Mouse (Mus musculus): Measurements from ENCODE around the gene Gm1604a. TPM values are rescaled to one million over a fixed set of nuclear protein-coding genes. Genes with fewer than 3 reads are reported as not detected.
A peak's percentile ranks its signal among the peaks of the same experiment; 100 is the strongest.
"Not testable (repeated sequence)": the region's sequence is repeated elsewhere in the genome, so short reads cannot be mapped to it uniquely, and the experiment has no call there.

The Gm1604a gene
- total RNA-seq, 2 experiments from 2014 or later = not detected

GRCm38 (mm10) chr17:7068997-7069539 is 43.7 kb downstream of the Gm1604a start:
- not testable (repeated sequence) for DNase-seq

- DNase-seq = not testable (repeated sequence)
These were observed 44.3 kb downstream of the Gm1604a start for GRCm38 (mm10) chr17:7069561-7070240.

- peak; percentile 30 to 46 for DNase-seq
These were observed 49.1 kb downstream of the Gm1604a start for GRCm38 (mm10) chr17:7074494-7074893.

GRCm38 (mm10) chr17:7075519-7075918 is 50.2 kb downstream of the Gm1604a start:
- DNase-seq = not testable (repeated sequence)

- peak; percentile 58 to 75 for DNase-seq
These were observed 54.2 kb downstream of the Gm1604a start for GRCm38 (mm10) chr17:7079558-7079957.

- not testable (repeated sequence) for DNase-seq
These were observed 59.2 kb downstream of the Gm1604a start for GRCm38 (mm10) chr17:7084523-7084922.

GRCm38 (mm10) chr17:7085469-7086168 is 60.3 kb downstream of the Gm1604a start:
- DNase-seq = not testable (repeated sequence)

- DNase-seq = not testable (repeated sequence)
These were observed 61.5 kb downstream of the Gm1604a start for GRCm38 (mm10) chr17:7086836-7087235.

- DNase-seq = not testable (repeated sequence)
These were observed 72.6 kb downstream of the Gm1604a start for GRCm38 (mm10) chr17:7097835-7098519.

- not testable (repeated sequence) for DNase-seq
These were observed 73.7 kb downstream of the Gm1604a start for GRCm38 (mm10) chr17:7099096-7099495.

GRCm38 (mm10) chr17:7102945-7103344 is 77.6 kb downstream of the Gm1604a start:
- not testable (repeated sequence) for DNase-seq

- not testable (repeated sequence) for DNase-seq
These were observed 86.3 kb downstream of the Gm1604a start for GRCm38 (mm10) chr17:7111658-7112057.

- DNase-seq = not testable (repeated sequence)
These were observed 90.9 kb downstream of the Gm1604a start for GRCm38 (mm10) chr17:7116265-7116664.

GRCm38 (mm10) chr17:7120835-7121234 is 95.5 kb downstream of the Gm1604a start:
- not testable (repeated sequence) for DNase-seq

- DNase-seq = not testable (repeated sequence)
These were observed 97.2 kb downstream of the Gm1604a start for GRCm38 (mm10) chr17:7122554-7122953.

- not testable (repeated sequence) for DNase-seq
These were observed 101.1 kb downstream of the Gm1604a start for GRCm38 (mm10) chr17:7126475-7126874.

- DNase-seq = not testable (repeated sequence)
These were observed 108.6 kb downstream of the Gm1604a start for GRCm38 (mm10) chr17:7134002-7134401.

GRCm38 (mm10) chr17:7135277-7135676 is 109.9 kb downstream of the Gm1604a start:
- not testable (repeated sequence) for DNase-seq
